Mouse (Mus musculus) neural tube, embryonic 12.5 days (tissue): ENCODE data around the gene Frs2. TPM values are rescaled to one million over a fixed set of nuclear protein-coding genes. Genes with fewer than 3 reads are reported as not detected.

Source experiments
- ATAC-seq: fragments of 200-750 bp; cut with Nextera tagmentation; 2 replicates; pipeline ENCODE4 v1.8.0; 2017; ENCODE audit warnings: low read depth, mild to moderate bottlenecking, moderate TSS enrichment, moderate library complexity; ENCODE audit not compliant: low FRiP score
- H3K27ac ChIP-seq: fragments of 300-500 bp; sonication (generic); 2 replicates; pipeline ENCODE4 v1.5.1; 2016
- H3K27me3 ChIP-seq: fragments of 300-500 bp; sonication (generic); replicated peaks from 2 replicates; pipeline ENCODE4 v1.6.1; 2016; ENCODE audit warnings: mild to moderate bottlenecking
- H3K36me3 ChIP-seq: fragments of 300-500 bp; sonication (generic); 2 replicates; pipeline ENCODE4 v1.6.1; 2016; ENCODE audit warnings: mild to moderate bottlenecking
- H3K4me1 ChIP-seq: fragments of 300-500 bp; sonication (generic); 2 replicates; pipeline ENCODE4 v1.6.1; 2016
- H3K4me2 ChIP-seq: fragments of 300-500 bp; sonication (generic); replicated peaks from 2 replicates; pipeline ENCODE4 v1.6.1; 2016; ENCODE audit warnings: mild to moderate bottlenecking
- H3K4me3 ChIP-seq: fragments of 300-500 bp; sonication (generic); 2 replicates; pipeline ENCODE4 v1.5.1; 2016
- H3K9ac ChIP-seq: fragments of 300-500 bp; sonication (generic); 2 replicates; pipeline ENCODE4 v1.6.1; 2016; ENCODE audit warnings: mild to moderate bottlenecking
- H3K9me3 ChIP-seq: fragments of 300-500 bp; sonication (generic); 2 replicates; pipeline ENCODE4 v1.6.1; 2016; ENCODE audit warnings: mild to moderate bottlenecking
- WGBS: fragments of 180-500 bp; shearing (Covaris S2); methylation state at CpG from one replicate; pipeline ENCODE4 v1.1.7; 2016; 5-methylcytosine and 5-hydroxymethylcytosine counted together
- polyA plus RNA-seq: library from polyadenylated mRNA; unstranded; fragments of >200 nt; fragmentation: Nextera tagmentation; extraction: Ambion mirVana; gene quantifications from 2 replicates; pipeline ENCODE4 v1.2.1, GENCODE M21; 2016

The Frs2 gene
- polyA plus RNA-seq, 1 experiment from 2014 or later: 26.3 TPM

- no peak overlapping the region for H3K4me3 ChIP-seq
- H3K27me3 ChIP-seq: no peaks in the 10 kb centered on the region
- H3K9ac ChIP-seq: no peak overlapping the region
- H3K4me2 ChIP-seq: no peak overlapping the region
- WGBS: 79% methylated on average over 3 of the region's 3 CpGs
- ATAC-seq: no peak
- no peaks in the 10 kb centered on the region for H3K36me3 ChIP-seq
- peaks cover 9% of the 10 kb centered on the region for H3K4me1 ChIP-seq
- no peaks in the 10 kb centered on the region for H3K9me3 ChIP-seq
- H3K27ac ChIP-seq: no peak overlapping the region
Measured at GRCm38 (mm10) chr10:117115652-117116051, 32.7 kb downstream of the Frs2 start.

- no peak for ATAC-seq
- peaks cover 9% of the 10 kb centered on the region for H3K4me1 ChIP-seq
- no peak overlapping the region for H3K4me3 ChIP-seq
- 46% methylated on average over 2 of the region's 2 CpGs for WGBS
- H3K9me3 ChIP-seq: no peaks in the 10 kb centered on the region
- H3K9ac ChIP-seq: no peak overlapping the region
- no peak overlapping the region for H3K4me2 ChIP-seq
- no peaks in the 10 kb centered on the region for H3K27me3 ChIP-seq
- no peak overlapping the region for H3K27ac ChIP-seq
- H3K36me3 ChIP-seq: no peaks in the 10 kb centered on the region
Measured at GRCm38 (mm10) chr10:117112545-117112944, 35.8 kb downstream of the Frs2 start.

GRCm38 (mm10) chr10:117111455-117111854, 36.9 kb downstream of the Frs2 start:
- no peak overlapping the region for H3K4me2 ChIP-seq
- no peak overlapping the region for H3K27ac ChIP-seq
- H3K27me3 ChIP-seq: no peaks in the 10 kb centered on the region
- peaks cover 9% of the 10 kb centered on the region for H3K4me1 ChIP-seq
- no peaks in the 10 kb centered on the region for H3K36me3 ChIP-seq
- no peak overlapping the region for H3K4me3 ChIP-seq
- H3K9me3 ChIP-seq: no peaks in the 10 kb centered on the region
- WGBS: 56% methylated on average over 7 of the region's 7 CpGs
- no peak overlapping the region for H3K9ac ChIP-seq
- ATAC-seq: no peak

GRCm38 (mm10) chr10:117110271-117110670, 38.1 kb downstream of the Frs2 start:
- H3K9me3 ChIP-seq: no peaks in the 10 kb centered on the region
- no peaks in the 10 kb centered on the region for H3K27me3 ChIP-seq
- WGBS: 79% methylated on average over 3 of the region's 3 CpGs
- H3K4me1 ChIP-seq: peaks cover 5% of the 10 kb centered on the region; the same call in 1 of the 2 replicates
- no peak overlapping the region for H3K27ac ChIP-seq
- ATAC-seq: no peak
- no peak overlapping the region for H3K4me2 ChIP-seq
- no peaks in the 10 kb centered on the region for H3K36me3 ChIP-seq
- no peak overlapping the region for H3K9ac ChIP-seq
- no peak overlapping the region for H3K4me3 ChIP-seq

- 19% methylated on average over 3 of the region's 3 CpGs for WGBS
- H3K9ac ChIP-seq: no peak overlapping the region
Measured at GRCm38 (mm10) chr10:117106686-117107085, 41.6 kb downstream of the Frs2 start.

GRCm38 (mm10) chr10:117106244-117106643, 42.1 kb downstream of the Frs2 start:
- H3K27ac ChIP-seq: no peak overlapping the region
- ATAC-seq: no peak
- no peaks in the 10 kb centered on the region for H3K27me3 ChIP-seq

More at GRCm38 (mm10) chr10:117106686-117107085, 41.6 kb downstream of the Frs2 start:
- Histone ChIP-seq H3K27ac (no peak overlapping the region), H3K27me3 (no peaks in the 10 kb centered on the region), H3K4me3 (no peak overlapping the region), H3K4me1 (peaks cover 8% of the 10 kb centered on the region; the same call in 1 of the 2 replicates), H3K9me3 (no peaks in the 10 kb centered on the region), H3K4me2 (no peak overlapping the region), H3K36me3 (no peaks in the 10 kb centered on the region)
- ATAC-seq: no peak

GRCm38 (mm10) chr10:117105015-117105414, 43.3 kb downstream of the Frs2 start:
- no peak overlapping the region for H3K27ac ChIP-seq
- H3K4me3 ChIP-seq: no peak overlapping the region
- H3K36me3 ChIP-seq: no peaks in the 10 kb centered on the region
- H3K9me3 ChIP-seq: no peaks in the 10 kb centered on the region
- no peak overlapping the region for H3K9ac ChIP-seq
- ATAC-seq: no peak
- no peak overlapping the region for H3K4me2 ChIP-seq
- 76% methylated on average over 4 of the region's 4 CpGs for WGBS
- H3K4me1 ChIP-seq: 0 out of 2 replicates have a peak, but pooled peaks cover 5% of the 10 kb centered on the region
- no peaks in the 10 kb centered on the region for H3K27me3 ChIP-seq

More at GRCm38 (mm10) chr10:117106244-117106643, 42.1 kb downstream of the Frs2 start:
- H3K4me2 ChIP-seq: no peak overlapping the region
- H3K9ac ChIP-seq: no peak overlapping the region
- 0 out of 2 replicates have a peak, but pooled peaks cover 5% of the 10 kb centered on the region for H3K4me1 ChIP-seq
- H3K9me3 ChIP-seq: no peaks in the 10 kb centered on the region
- 10% methylated on average over 4 of the region's 4 CpGs for whole genome bisulfite sequencing
- no peak overlapping the region for H3K4me3 ChIP-seq
- H3K36me3 ChIP-seq: no peaks in the 10 kb centered on the region

- Histone ChIP-seq H3K4me3 (no peak overlapping the region), H3K9me3 (no peaks in the 10 kb centered on the region), H3K36me3 (no peaks in the 10 kb centered on the region), H3K27ac (no peak overlapping the region), H3K9ac (no peak overlapping the region), H3K27me3 (no peaks in the 10 kb centered on the region), H3K4me1 (peaks cover 8% of the 10 kb centered on the region; the same call in 1 of the 2 replicates), H3K4me2 (no peak overlapping the region)
- ATAC-seq: no peak
Measured at GRCm38 (mm10) chr10:117103854-117104598, 44.3 kb downstream of the Frs2 start.

- Histone ChIP-seq H3K27me3 (no peaks in the 10 kb centered on the region), H3K4me3 (no peak overlapping the region), H3K36me3 (no peaks in the 10 kb centered on the region), H3K9ac (no peak overlapping the region), H3K9me3 (no peaks in the 10 kb centered on the region), H3K27ac (no peak overlapping the region), H3K4me1 (peaks cover 8% of the 10 kb centered on the region), H3K4me2 (no peak overlapping the region)
- 78% methylated on average over 5 of the region's 5 CpGs for WGBS
- no peak for ATAC-seq
Measured at GRCm38 (mm10) chr10:117100175-117100574, 48.2 kb downstream of the Frs2 start.

- Histone ChIP-seq H3K4me3 (no peak overlapping the region), H3K9me3 (no peaks in the 10 kb centered on the region), H3K27ac (no peak overlapping the region), H3K27me3 (no peaks in the 10 kb centered on the region), H3K4me2 (no peak overlapping the region), H3K36me3 (no peaks in the 10 kb centered on the region), H3K4me1 (peaks cover 20% of the 10 kb centered on the region), H3K9ac (no peak overlapping the region)
- 80% methylated on average over 2 of the region's 2 CpGs for WGBS
- ATAC-seq: no peak
Measured at GRCm38 (mm10) chr10:117097116-117097698, 51.1 kb downstream of the Frs2 start.

GRCm38 (mm10) chr10:117096096-117096495, 52.2 kb downstream of the Frs2 start:
- no peaks in the 10 kb centered on the region for H3K9me3 ChIP-seq
- no peak overlapping the region for H3K4me2 ChIP-seq
- no peak overlapping the region for H3K27ac ChIP-seq
- no peaks in the 10 kb centered on the region for H3K27me3 ChIP-seq
- peaks cover 20% of the 10 kb centered on the region for H3K4me1 ChIP-seq
- ATAC-seq: no peak
- 88% methylated on average over 6 of the region's 6 CpGs for WGBS
- no peaks in the 10 kb centered on the region for H3K36me3 ChIP-seq
- H3K9ac ChIP-seq: no peak overlapping the region
- H3K4me3 ChIP-seq: no peak overlapping the region

- Histone ChIP-seq H3K9ac (0 out of 2 replicates have a peak overlapping the region, but pooled peaks have one; percentile 0), H3K27me3 (no peaks in the 10 kb centered on the region), H3K4me3 (no peak overlapping the region), H3K4me1 (peaks cover 20% of the 10 kb centered on the region), H3K36me3 (no peaks in the 10 kb centered on the region), H3K4me2 (peak overlapping the region; percentile 32), H3K9me3 (no peaks in the 10 kb centered on the region), H3K27ac (peak overlapping the region; percentile 82)
- 24% methylated on average over 15 of the region's 15 CpGs for WGBS
- ATAC-seq: peak; percentile 96
Measured at GRCm38 (mm10) chr10:117094504-117095329, 53.6 kb downstream of the Frs2 start.
